Mouse (Mus musculus) sigmoid colon, adult 10 weeks (tissue): ENCODE results near the gene Cartpt. TPM values are rescaled to one million over a fixed set of nuclear protein-coding genes. Genes with fewer than 3 reads are reported as not detected.

Experiments used
- polyA plus RNA-seq: library from polyadenylated mRNA; stranded (reverse); fragments of 350-450 nt; fragmentation: Illumina TruSeq; extraction: RNeasy Lipid Tissue Mini Kit (QIAGEN cat#74804); gene quantifications from one replicate; pipeline ENCODE4 v1.2.3, GENCODE M21; 2014; ENCODE audit warnings: low read depth, low replicate concordance

Cartpt gene
- not detected for polyA plus RNA-seq

GRCm38 (mm10) chr13:99900965-99901364 is at the start of gene Cartpt:
Gene Cartpt (minus strand): TSS chr13:99901091.

Other genes starting within 250 kb of the Cartpt start
- gene Mccc2, start 114.5 kb upstream of the Cartpt start, polyA plus RNA-seq = 41.1 TPM
- 54.3 TPM for gene Bdp1, start 203.0 kb upstream of the Cartpt start, polyA plus RNA-seq
- gene Serf1, start 206.9 kb upstream of the Cartpt start, polyA plus RNA-seq = 135 TPM
- 46.6 TPM for gene Smn1, start 223.8 kb upstream of the Cartpt start, polyA plus RNA-seq